Mouse (Mus musculus) cerebellum, adult 2 months (tissue): ENCODE measurements around the gene Myl6b. TPM values are rescaled to one million over a fixed set of nuclear protein-coding genes. Genes with fewer than 3 reads are reported as not detected.

Experiments
- DNase-seq, 2 experiments: peaks; one replicate each; pipeline ENCODE4 v3.0.0; 2021
- H3K27ac ChIP-seq: fragments of 200-500 bp; 2 replicates; pipeline ENCODE4 v1.5.1; 2012; ENCODE audit warnings: low read length, control low read depth, inconsistent platforms; ENCODE audit not compliant: insufficient read depth
- H3K27me3 ChIP-seq: fragments of 200-500 bp; 2 replicates; pipeline ENCODE4 v1.6.1; 2012; ENCODE audit warnings: inconsistent platforms, mild to moderate bottlenecking, low read length, moderate library complexity; ENCODE audit not compliant: control insufficient read depth, insufficient read depth
- H3K4me1 ChIP-seq: fragments of 200-500 bp; 2 replicates; pipeline ENCODE4 v1.6.1; 2011; ENCODE audit warnings: low read length; ENCODE audit not compliant: control insufficient read depth, insufficient read depth
- H3K4me3 ChIP-seq: fragments of 200-500 bp; replicated peaks from 2 replicates; pipeline ENCODE3; 2011; ENCODE audit warnings: mild to moderate bottlenecking, low read depth, low read length, control low read depth; ENCODE audit not compliant: insufficient read depth
- CTCF ChIP-seq: fragments of 200-500 bp; IDR thresholded peaks from 2 replicates; pipeline ENCODE4 v1.5.1; 2011; ENCODE audit warnings: low read depth, mild to moderate bottlenecking, control low read depth, low read length, moderate library complexity, borderline replicate concordance; ENCODE audit not compliant: insufficient read depth
- POLR2A ChIP-seq: fragments of 200-500 bp; IDR thresholded peaks from 2 replicates; pipeline ENCODE4 v1.6.1; 2011; ENCODE audit warnings: low read length, control low read depth, borderline replicate concordance; ENCODE audit not compliant: insufficient read depth
- WGBS: fragments of 180-500 bp; shearing (Covaris S2); methylation state at CpG from one replicate; pipeline ENCODE4 v1.1.7; 2018; 5-methylcytosine and 5-hydroxymethylcytosine counted together
- polyA plus RNA-seq: library from polyadenylated mRNA; depleted of rRNA; stranded (reverse); fragments of >200 nt; gene quantifications from 2 replicates; pipeline ENCODE4 v1.2.3, GENCODE M21; 2012

The Myl6b gene
- polyA plus RNA-seq, 1 experiment = 36.1 TPM

GRCm38 (mm10) chr10:128459409-128460269 lies 38.8 kb downstream of the Myl6b start:
- no peak for TF ChIP-seq POLR2A
- no peak for TF ChIP-seq CTCF
- peak overlapping the region; percentile 93 for H3K4me3 ChIP-seq
- peak overlapping the region; percentile 83 for H3K27ac ChIP-seq
- DNase-seq = peak; percentile 69 to 75
- peaks cover 10% of the 10 kb centered on the region; the same call in 1 of the 2 replicates for H3K4me1 ChIP-seq
- no peaks in the 10 kb centered on the region for H3K27me3 ChIP-seq
- WGBS = under 1% methylated on average over 53 of the region's 67 CpGs

GRCm38 (mm10) chr10:128458719-128459408 lies 39.6 kb downstream of the Myl6b start, which contains the start of gene Smarcc2:
Smarcc2 (plus strand) TSS chr10:128459248.
- WGBS = under 1% methylated on average over 71 of the region's 86 CpGs
- H3K27me3 ChIP-seq = no peaks in the 10 kb centered on the region
- peaks cover 10% of the 10 kb centered on the region; the same call in 1 of the 2 replicates for H3K4me1 ChIP-seq
- peak; percentile 87 to 89 for DNase-seq
- H3K4me3 ChIP-seq = peak within 1 kb of the TSS; percentile 98
- H3K27ac ChIP-seq = peak within 1 kb of the TSS; percentile 93
- TF ChIP-seq CTCF (peak; percentile 11; the same call in 1 of the 2 replicates), POLR2A (peak; percentile 53)

- peak overlapping the region; percentile 93 for H3K27ac ChIP-seq
- WGBS = under 1% methylated on average over 29 of the region's 29 CpGs
- peaks cover 10% of the 10 kb centered on the region; the same call in 1 of the 2 replicates for H3K4me1 ChIP-seq
- H3K4me3 ChIP-seq = peak overlapping the region; percentile 98
- no peaks in the 10 kb centered on the region for H3K27me3 ChIP-seq
- TF ChIP-seq CTCF = no peak
- no peak for TF ChIP-seq POLR2A
- DNase-seq = peak; percentile 85 to 96
Measured at GRCm38 (mm10) chr10:128458348-128458718, 40.2 kb downstream of the Myl6b start.

- H3K27ac ChIP-seq = no peak overlapping the region
- no peak for DNase-seq
- 86% methylated on average over 6 of the region's 6 CpGs for WGBS
- no peaks in the 10 kb centered on the region for H3K27me3 ChIP-seq
- H3K4me3 ChIP-seq = no peak overlapping the region
- peaks cover 10% of the 10 kb centered on the region; the same call in 1 of the 2 replicates for H3K4me1 ChIP-seq
- TF ChIP-seq POLR2A (no peak), CTCF (no peak)
Measured at GRCm38 (mm10) chr10:128457676-128458075, 40.8 kb downstream of the Myl6b start.

GRCm38 (mm10) chr10:128455280-128455679 lies 43.2 kb downstream of the Myl6b start:
- no peaks in the 10 kb centered on the region for H3K27me3 ChIP-seq
- peak; percentile 71 to 79 for DNase-seq
- no peak overlapping the region for H3K27ac ChIP-seq
- TF ChIP-seq POLR2A = no peak
- peak; percentile 62 for TF ChIP-seq CTCF
- peak overlapping the region; percentile 42 for H3K4me3 ChIP-seq
- 1% methylated on average over 6 of the region's 6 CpGs for WGBS
- peaks cover 1% of the 10 kb centered on the region; the same call in 1 of the 2 replicates for H3K4me1 ChIP-seq

- DNase-seq = no peak
Measured at GRCm38 (mm10) chr10:128454471-128454870, 44.0 kb downstream of the Myl6b start.

GRCm38 (mm10) chr10:128451014-128451413 lies 47.5 kb downstream of the Myl6b start:
- Histone ChIP-seq H3K27ac (no peak overlapping the region), H3K27me3 (no peaks in the 10 kb centered on the region), H3K4me1 (no peaks in the 10 kb centered on the region), H3K4me3 (no peak overlapping the region)
- WGBS = 81% methylated on average over 6 of the region's 6 CpGs
- no peak for TF ChIP-seq CTCF
- no peak for TF ChIP-seq POLR2A
- DNase-seq = no peak

More at GRCm38 (mm10) chr10:128454471-128454870, 44.0 kb downstream of the Myl6b start:
- no peak for TF ChIP-seq CTCF
- no peak for TF ChIP-seq POLR2A
- 88% methylated on average over 3 of the region's 3 CpGs for WGBS
- no peak overlapping the region for H3K4me3 ChIP-seq
- no peaks in the 10 kb centered on the region for H3K4me1 ChIP-seq
- H3K27ac ChIP-seq = no peak overlapping the region
- no peaks in the 10 kb centered on the region for H3K27me3 ChIP-seq
